Comparison of ENCODE assay signal across 24 mouse cellular contexts in genomic region chr13:81473750-81474149, GRCm38 (mm10).
A peak's percentile ranks its signal among the peaks of the same experiment; 100 is the strongest.
DNase-seq lines count a peak whose midpoint lies in the region; ATAC-seq and TF ChIP-seq lines count a peak whose summit lies in the region.
"Had no signal": no experiment of that assay in that cellular context is flagged by ENCODE, and none has a peak within 500 bp of the region (broad histone marks: within the 10 kb centered on the region; RNA-seq: fewer than 3 reads in every experiment).

No protein-coding gene starts in this region.

- no peaks in the 10 kb centered on the region for H3K27me3 ChIP-seq in lung, postnatal 0 days (replicated peaks; ENCODE audit: insufficient read depth, low read length)
- H3K27me3 ChIP-seq: embryonic facial prominence, embryonic 13.5 days; forebrain, embryonic 12.5 days; forebrain, embryonic 15.5 days; hindbrain, embryonic 12.5 days; hindbrain, embryonic 15.5 days had no signal

- H3K4me3 ChIP-seq in lung, postnatal 0 days (ENCODE audit: low read depth, low read length), result no peak overlapping the region
- H3K4me3 ChIP-seq: embryonic facial prominence, embryonic 10.5 days; embryonic facial prominence, embryonic 13.5 days; erythroblast, embryonic 14.5 days; forebrain, embryonic 12.5 days; forebrain, embryonic 15.5 days; heart, embryonic 10.5 days; hindbrain, embryonic 12.5 days; hindbrain, embryonic 15.5 days had no signal

- no peak overlapping the region for H3K9ac ChIP-seq in lung, postnatal 0 days (replicated peaks; ENCODE audit: low read depth)
- H3K9ac ChIP-seq: embryonic facial prominence, embryonic 13.5 days; forebrain, embryonic 12.5 days; forebrain, embryonic 15.5 days; hindbrain, embryonic 12.5 days; hindbrain, embryonic 15.5 days had no signal

- ATAC-seq in cerebellum, adult (ENCODE audit: insufficient number of reproducible peaks, low FRiP score, low TSS enrichment), result 0 out of 2 replicates have a peak, but pooled peaks have one; percentile 45
- ATAC-seq in lung, postnatal 0 days, result peak; percentile 17; the same call in 1 of the 2 replicates
- ATAC-seq: forebrain, embryonic 15.5 days had no signal

- TF ChIP-seq CTCF in lung, postnatal 0 days (IDR thresholded peaks at IDR 0.05), result no peak

- DNase-seq in cerebellum, adult 9-11 months, result no peak
- peak; percentile 5 for DNase-seq in lung, postnatal 0 days (ENCODE audit: low spot score)
- DNase-seq in lung, postnatal 14 days, result no peak
- peak; percentile 15 for DNase-seq in retina, postnatal 1 day
- DNase-seq in retina, embryonic 14.5 days (ENCODE audit: low spot score), result no peak
- no peak for DNase-seq in kidney, postnatal 25 days
- DNase-seq: adrenal gland, adult 8-10 months; adrenal gland, postnatal 36 days; cerebellum, adult 11 months; cerebellum, adult 2 months; cerebellum, postnatal 10 days; cerebellum, postnatal 36 days; embryo, embryonic 11 days; gastrocnemius, postnatal 25 days; heart, adult 18-20 months had no signal

- TF ChIP-seq EP300 in lung, postnatal 0 days (IDR thresholded peaks at IDR 0.05), result no peak

- no peaks in the 10 kb centered on the region for H3K4me1 ChIP-seq in lung, postnatal 0 days (ENCODE audit: insufficient read depth, low read depth, low read length)
- H3K4me1 ChIP-seq: embryonic facial prominence, embryonic 10.5 days; embryonic facial prominence, embryonic 13.5 days; forebrain, embryonic 12.5 days; forebrain, embryonic 15.5 days; heart, embryonic 10.5 days; hindbrain, embryonic 12.5 days; hindbrain, embryonic 15.5 days had no signal

- no peak overlapping the region for H3K27ac ChIP-seq in lung, postnatal 0 days (ENCODE audit: low read length)
- H3K27ac ChIP-seq: embryonic facial prominence, embryonic 10.5 days; embryonic facial prominence, embryonic 13.5 days; forebrain, embryonic 12.5 days; forebrain, embryonic 15.5 days; heart, embryonic 10.5 days; hindbrain, embryonic 12.5 days; hindbrain, embryonic 15.5 days had no signal

- no peaks in the 10 kb centered on the region for H3K9me3 ChIP-seq in lung, postnatal 0 days (ENCODE audit: low read length)
- H3K9me3 ChIP-seq: embryonic facial prominence, embryonic 10.5 days; embryonic facial prominence, embryonic 13.5 days; forebrain, embryonic 12.5 days; forebrain, embryonic 15.5 days; heart, embryonic 10.5 days; hindbrain, embryonic 12.5 days; hindbrain, embryonic 15.5 days had no signal

- no peaks in the 10 kb centered on the region for H3K36me3 ChIP-seq in lung, postnatal 0 days (ENCODE audit: insufficient read depth, low read length)
- H3K36me3 ChIP-seq: embryonic facial prominence, embryonic 13.5 days; forebrain, embryonic 15.5 days; heart, embryonic 10.5 days; hindbrain, embryonic 15.5 days had no signal

- H3K4me2 ChIP-seq in lung, postnatal 0 days (replicated peaks; ENCODE audit: low read depth, low read length), result no peak overlapping the region
- H3K4me2 ChIP-seq: embryonic facial prominence, embryonic 13.5 days; forebrain, embryonic 12.5 days; forebrain, embryonic 15.5 days; hindbrain, embryonic 12.5 days; hindbrain, embryonic 15.5 days had no signal

Comparison
In these comparisons a context has a peak if more than half of its experiments do, and no peak if none do; other contexts are left out.
1. DNase-seq: peak in lung, postnatal 0 days (single experiment) and retina, postnatal 1 day (single experiment); none in cerebellum, adult 9-11 months (single experiment), lung, postnatal 14 days (single experiment), retina, embryonic 14.5 days (single experiment) and kidney, postnatal 25 days (0 of 2).